Mouse (Mus musculus) activated CD4-positive, CD25-positive, alpha-beta regulatory T cell, adult 4 months (primary cell): Measurements from ENCODE around the gene Myo3b. TPM values are rescaled to one million over a fixed set of nuclear protein-coding genes. Genes with fewer than 3 reads are reported as not detected.
"Not testable (repeated sequence)": the region's sequence is repeated elsewhere in the genome, so short reads cannot be mapped to it uniquely, and the experiment has no call there.

Experiments
- ATAC-seq: one replicate; pipeline ENCODE4 v1.8.0; 2017
- polyA plus RNA-seq, 2 experiments: library from polyadenylated mRNA; unstranded; fragments of 100-300 nt; shearing (Covaris generic); gene quantifications; one replicate each; pipeline ENCODE4 v1.2.1; 2017

The Myo3b gene
- polyA plus RNA-seq, 2 experiments from 2014 or later, result 8.3 to 12.4 TPM

GRCm38 (mm10) chr2:70201796-70202555 lies 163.1 kb downstream of the Myo3b start:
- no peak for ATAC-seq

- ATAC-seq, result no peak
Observed at GRCm38 (mm10) chr2:70202578-70203167, 163.7 kb downstream of the Myo3b start.

- ATAC-seq, result no peak
Observed at GRCm38 (mm10) chr2:70208411-70208810, 169.5 kb downstream of the Myo3b start.

- no peak for ATAC-seq
Observed at GRCm38 (mm10) chr2:70209790-70210189, 170.9 kb downstream of the Myo3b start.

GRCm38 (mm10) chr2:70210427-70211332 lies 171.8 kb downstream of the Myo3b start:
- ATAC-seq, result no peak

GRCm38 (mm10) chr2:70214401-70214800 lies 175.5 kb downstream of the Myo3b start:
- no peak for ATAC-seq

GRCm38 (mm10) chr2:70217800-70218199 lies 178.9 kb downstream of the Myo3b start:
- ATAC-seq, result no peak

GRCm38 (mm10) chr2:70218469-70218868 lies 179.5 kb downstream of the Myo3b start:
- no peak for ATAC-seq

- ATAC-seq, result no peak
Observed at GRCm38 (mm10) chr2:70226679-70227078, 187.8 kb downstream of the Myo3b start.

- not testable (repeated sequence) for ATAC-seq
Observed at GRCm38 (mm10) chr2:70234450-70234849, 195.5 kb downstream of the Myo3b start.

- no peak for ATAC-seq
Observed at GRCm38 (mm10) chr2:70245981-70246380, 207.1 kb downstream of the Myo3b start.

GRCm38 (mm10) chr2:70248616-70249015 lies 209.7 kb downstream of the Myo3b start:
- no peak for ATAC-seq

- no peak for ATAC-seq
Observed at GRCm38 (mm10) chr2:70249872-70250271, 210.9 kb downstream of the Myo3b start.

- no peak for ATAC-seq
Observed at GRCm38 (mm10) chr2:70251256-70251655, 212.3 kb downstream of the Myo3b start.

GRCm38 (mm10) chr2:70259357-70260000 lies 220.6 kb downstream of the Myo3b start:
- no peak for ATAC-seq

- no peak for ATAC-seq
Observed at GRCm38 (mm10) chr2:70260646-70261195, 221.8 kb downstream of the Myo3b start.

- ATAC-seq, result no peak
Observed at GRCm38 (mm10) chr2:70261703-70262564, 223.0 kb downstream of the Myo3b start.

GRCm38 (mm10) chr2:70262565-70263082 lies 223.7 kb downstream of the Myo3b start:
- no peak for ATAC-seq

- ATAC-seq, result no peak
Observed at GRCm38 (mm10) chr2:70278425-70279277, 239.7 kb downstream of the Myo3b start.

GRCm38 (mm10) chr2:70284109-70284508 lies 245.2 kb downstream of the Myo3b start:
- no peak for ATAC-seq
